Mouse (Mus musculus) CH12.LX (cell line): ENCODE measurements at regions not wholly inside any gene's neighbourhood (a gene's known extent, or its start where the extent isn't known, plus 50 kb on each side); places are given as distances from the start of the nearest gene placed in this dataset.

Experiments used
- DNase-seq: peaks from one replicate; pipeline ENCODE4 v3.0.0-alpha.2; 2013; ENCODE audit errors: extremely low read depth
- H3K27ac ChIP-seq: 2 replicates; pipeline ENCODE4 v1.5.1; 2012; ENCODE audit warnings: low read depth, mild to moderate bottlenecking, control low read depth, moderate library complexity; ENCODE audit not compliant: insufficient read depth
- H3K27me3 ChIP-seq: replicated peaks from 2 replicates; pipeline ENCODE3; 2012; ENCODE audit warnings: inconsistent platforms
- H3K36me3 ChIP-seq, 2 experiments: replicated peaks in 1 of 2; 2 replicates each; pipeline versions ENCODE3 to v1.6.1; 2012; ENCODE audit warnings: inconsistent platforms in 1 of 2, low read length in 1 of 2, mild to moderate bottlenecking in 1 of 2, mixed read lengths in 1 of 2, moderate library complexity in 1 of 2; ENCODE audit not compliant: control insufficient read depth in 1 of 2, insufficient read depth in 1 of 2
- H3K4me1 ChIP-seq, 2 experiments: 2 replicates each; pipeline ENCODE4 v1.6.1; 2012; ENCODE audit warnings: inconsistent platforms in 1 of 2, moderate library complexity in 1 of 2; ENCODE audit not compliant: insufficient read depth in 2 of 2, control insufficient read depth in 1 of 2
- H3K4me2 ChIP-seq: 2 replicates; pipeline ENCODE4 v1.6.1; 2012; ENCODE audit warnings: low read depth, mild to moderate bottlenecking, control low read depth; ENCODE audit not compliant: poor library complexity, insufficient read depth, severe bottlenecking
- H3K4me3 ChIP-seq, 3 experiments: fragments of 150-350 bp in 1 of 3; sonication (generic) in 1 of 3; replicated peaks in 1 of 3; 2 replicates each; pipeline versions ENCODE3 to v1.5.1; 2011 to 2012; ENCODE audit warnings: low read depth in 2 of 3, low read length in 2 of 3, mild to moderate bottlenecking in 2 of 3, moderate library complexity in 2 of 3, control low read depth in 1 of 3, improper control_type of control experiment in 1 of 3, inconsistent platforms in 1 of 3, mixed read lengths in 1 of 3; ENCODE audit not compliant: poor library complexity in 1 of 3
- H3K79me2 ChIP-seq: replicated peaks from 2 replicates; pipeline ENCODE4 v1.6.1; 2012; ENCODE audit warnings: mild to moderate bottlenecking, moderate library complexity; ENCODE audit not compliant: control insufficient read depth, poor library complexity, insufficient read depth, severe bottlenecking; ENCODE audit errors: extremely low read depth
- H3K9ac ChIP-seq: 2 replicates; pipeline ENCODE4 v1.6.1; 2012; ENCODE audit warnings: low read depth, mild to moderate bottlenecking, control low read depth, moderate library complexity; ENCODE audit not compliant: insufficient read depth
- H3K9me3 ChIP-seq: replicated peaks from 2 replicates; pipeline ENCODE3; 2012; ENCODE audit warnings: low read length, inconsistent platforms, mixed read lengths
- BHLHE40 ChIP-seq: IDR thresholded peaks from 2 replicates; pipeline ENCODE4 v1.6.1; 2011; ENCODE audit warnings: mild to moderate bottlenecking, low read depth, low read length, improper control_type of control experiment
- CHD1 ChIP-seq: IDR thresholded peaks from 2 replicates; pipeline ENCODE4 v1.6.1; 2012; ENCODE audit warnings: low read depth, low read length, improper control_type of control experiment, inconsistent platforms
- CHD2 ChIP-seq: IDR thresholded peaks from 2 replicates; pipeline ENCODE4 v1.6.1; 2011; ENCODE audit warnings: low read length, improper control_type of control experiment
- E2F4 ChIP-seq: IDR thresholded peaks from 2 replicates; pipeline ENCODE4 v1.6.1; 2011; ENCODE audit warnings: low read depth, low read length, improper control_type of control experiment; ENCODE audit not compliant: insufficient replicate concordance
- ETS1 ChIP-seq: conservative IDR thresholded peaks from 2 replicates; pipeline ENCODE4 v1.6.1; 2012; ENCODE audit warnings: low read depth, mild to moderate bottlenecking, inconsistent platforms, low read length, improper control_type of control experiment, moderate library complexity
- GABPA ChIP-seq: IDR thresholded peaks from 2 replicates; pipeline ENCODE4 v1.6.1; 2012; ENCODE audit warnings: low read depth, low read length, improper control_type of control experiment, inconsistent platforms; ENCODE audit not compliant: insufficient replicate concordance
- IRF4 ChIP-seq: IDR thresholded peaks from 2 replicates; pipeline ENCODE4 v1.6.1; 2014; ENCODE audit warnings: low read depth, mild to moderate bottlenecking, inconsistent platforms, low read length, improper control_type of control experiment
- KAT2A ChIP-seq: IDR thresholded peaks from 2 replicates; pipeline ENCODE4 v1.6.1; 2012; ENCODE audit warnings: low read length, improper control_type of control experiment, inconsistent platforms; ENCODE audit not compliant: insufficient replicate concordance
- MAX ChIP-seq: IDR thresholded peaks from 2 replicates; pipeline ENCODE4 v1.6.1; 2011; ENCODE audit warnings: low read length, improper control_type of control experiment
- MAZ ChIP-seq: IDR thresholded peaks from 2 replicates; pipeline ENCODE4 v1.6.1; 2012; ENCODE audit warnings: low read depth, mild to moderate bottlenecking, inconsistent platforms, low read length, improper control_type of control experiment, moderate library complexity
- MXI1 ChIP-seq: IDR thresholded peaks from 2 replicates; pipeline ENCODE4 v1.6.1; 2011; ENCODE audit warnings: mild to moderate bottlenecking, low read depth, low read length, improper control_type of control experiment
- NRF1 ChIP-seq: IDR thresholded peaks from 2 replicates; pipeline ENCODE4 v1.6.1; 2014; ENCODE audit warnings: low read depth, mild to moderate bottlenecking, inconsistent platforms, low read length, improper control_type of control experiment, moderate library complexity
- PAX5 ChIP-seq: IDR thresholded peaks from 2 replicates; pipeline ENCODE4 v1.6.1; 2012; ENCODE audit warnings: low read length, inconsistent platforms, mixed read lengths
- POLR2A ChIP-seq: IDR thresholded peaks from 2 replicates; pipeline ENCODE4 v1.6.1; 2011; ENCODE audit warnings: low read depth, mild to moderate bottlenecking, improper control_type of control experiment, low read length
- POLR2AphosphoS2 ChIP-seq: IDR thresholded peaks from 2 replicates; pipeline ENCODE4 v1.6.1; 2011; ENCODE audit warnings: low read depth, low read length, improper control_type of control experiment
- RAD21 ChIP-seq: IDR thresholded peaks from 2 replicates; pipeline ENCODE4 v1.6.1; 2011; ENCODE audit warnings: low read depth, mild to moderate bottlenecking, low read length, improper control_type of control experiment, moderate library complexity
- RCOR1 ChIP-seq: conservative IDR thresholded peaks from 2 replicates; pipeline ENCODE4 v1.6.1; 2012; ENCODE audit warnings: low read depth, mild to moderate bottlenecking, inconsistent platforms, low read length, improper control_type of control experiment
- SMC3 ChIP-seq: IDR thresholded peaks from 2 replicates; pipeline ENCODE4 v1.6.1; 2011; ENCODE audit warnings: low read depth, low read length, improper control_type of control experiment
- TBP ChIP-seq: conservative IDR thresholded peaks from 2 replicates; pipeline ENCODE4 v1.6.1; 2011; ENCODE audit warnings: low read depth, low read length, improper control_type of control experiment
- TCF12 ChIP-seq: IDR thresholded peaks from 2 replicates; pipeline ENCODE4 v1.6.1; 2014; ENCODE audit warnings: low read depth, mild to moderate bottlenecking, inconsistent platforms, low read length, improper control_type of control experiment
- UBTF ChIP-seq: IDR thresholded peaks from 2 replicates; pipeline ENCODE4 v1.6.1; 2012; ENCODE audit warnings: low read depth, mild to moderate bottlenecking, inconsistent platforms, low read length, improper control_type of control experiment, moderate library complexity
- USF1 ChIP-seq: IDR thresholded peaks from 2 replicates; pipeline ENCODE4 v1.6.1; 2014; ENCODE audit warnings: low read depth, mild to moderate bottlenecking, inconsistent platforms, low read length, improper control_type of control experiment
- ZC3H11A ChIP-seq: IDR thresholded peaks from 2 replicates; pipeline ENCODE4 v1.6.1; 2012; ENCODE audit warnings: low read depth, mild to moderate bottlenecking, inconsistent platforms, low read length, improper control_type of control experiment
- ZNF384 ChIP-seq: IDR thresholded peaks from 2 replicates; pipeline ENCODE4 v1.6.1; 2012; ENCODE audit warnings: low read depth, low read length, improper control_type of control experiment, inconsistent platforms
- dilution Hi-C: fragments of 300-500 bp; cut with MboI; formaldehyde crosslinking; loops from 2 replicates; pipeline ENCODE4 v1.14.3; 2020; ENCODE audit warnings: low sequenced_read_pairs; ENCODE audit not compliant: extremely low pct_unique_long_range_greater_than_20kb, extremely low pct_ligation_motif_present
- in situ Hi-C: fragments of 300-500 bp; cut with MboI; formaldehyde crosslinking; loops from 3 replicates; pipeline ENCODE4 v1.14.3; 2019; ENCODE audit warnings: low sequenced_read_pairs, low pct_ligation_motif_present, low pct_unique_long_range_greater_than_20kb, mixed read lengths

GRCm38 (mm10) chr11:10002170-10002569 lies 810.4 kb downstream of the Abca13 start:
- no peaks in the 10 kb centered on the region for H3K79me2 ChIP-seq
- no peak overlapping the region for H3K4me2 ChIP-seq
- no peaks in the 10 kb centered on the region for H3K27me3 ChIP-seq
- H3K9me3 ChIP-seq: peaks cover 44% of the 10 kb centered on the region
- H3K9ac ChIP-seq: no peak overlapping the region
- in situ Hi-C loops: no loop called here
- no peaks in the 10 kb centered on the region for H3K4me1 ChIP-seq
- dilution Hi-C loops: no loop called here
- no peaks in the 10 kb centered on the region for H3K36me3 ChIP-seq
- H3K4me3 ChIP-seq: no peak overlapping the region
- TF ChIP-seq POLR2AphosphoS2: no peak
- no peak for TF ChIP-seq IRF4
- no peak for TF ChIP-seq MXI1
- TF ChIP-seq NRF1: no peak
- no peak for TF ChIP-seq PAX5
- TF ChIP-seq CHD1: no peak
- no peak for TF ChIP-seq RCOR1
- TF ChIP-seq CHD2: no peak
- no peak for TF ChIP-seq KAT2A
- no peak for TF ChIP-seq RAD21
- no peak for TF ChIP-seq MAZ
- TF ChIP-seq USF1: no peak
- no peak for TF ChIP-seq ZC3H11A
- no peak for TF ChIP-seq POLR2A
- no peak for TF ChIP-seq UBTF
- no peak for TF ChIP-seq GABPA
- no peak for TF ChIP-seq MAX
- TF ChIP-seq E2F4: no peak
- no peak for DNase-seq
- H3K27ac ChIP-seq: no peak overlapping the region

GRCm38 (mm10) chr11:10006881-10007280 lies 815.1 kb downstream of the Abca13 start:
- H3K27me3 ChIP-seq: no peaks in the 10 kb centered on the region
- H3K9ac ChIP-seq: no peak overlapping the region
- dilution Hi-C loops (no loop called here), in situ Hi-C loops (no loop called here)
- no peak overlapping the region for H3K27ac ChIP-seq
- no peak overlapping the region for H3K4me2 ChIP-seq
- H3K36me3 ChIP-seq: no peaks in the 10 kb centered on the region
- no peak overlapping the region for H3K4me3 ChIP-seq
- TF ChIP-seq POLR2A (no peak), TBP (no peak), SMC3 (no peak), BHLHE40 (no peak), TCF12 (no peak), ETS1 (no peak), ZNF384 (no peak), GABPA (no peak)
- no peaks in the 10 kb centered on the region for H3K4me1 ChIP-seq
- no peak for DNase-seq
- peaks cover 56% of the 10 kb centered on the region for H3K9me3 ChIP-seq
- H3K79me2 ChIP-seq: no peaks in the 10 kb centered on the region
